Mouse (Mus musculus) testis, adult 2 months (tissue): ENCODE measurements around the gene Vmn1r127. TPM values are rescaled to one million over a fixed set of nuclear protein-coding genes. Genes with fewer than 3 reads are reported as not detected.
"Not testable (repeated sequence)": the region's sequence is repeated elsewhere in the genome, so short reads cannot be mapped to it uniquely, and the experiment has no call there.

Source experiments
- H3K27ac ChIP-seq: fragments of 200-500 bp; 2 replicates; pipeline ENCODE4 v1.5.1; 2012; ENCODE audit warnings: low read depth, low read length; ENCODE audit not compliant: control insufficient read depth, insufficient read depth
- H3K27me3 ChIP-seq: fragments of 200-500 bp; 2 replicates; pipeline ENCODE4 v1.6.1; 2012; ENCODE audit warnings: mild to moderate bottlenecking, low read length, moderate library complexity; ENCODE audit not compliant: control insufficient read depth, insufficient read depth
- H3K36me3 ChIP-seq: fragments of 200-500 bp; 2 replicates; pipeline ENCODE4 v1.6.1; 2012; ENCODE audit warnings: mild to moderate bottlenecking, low read length; ENCODE audit not compliant: control insufficient read depth, insufficient read depth
- H3K4me1 ChIP-seq: fragments of 200-500 bp; 2 replicates; pipeline ENCODE4 v1.6.1; 2012; ENCODE audit warnings: low read length; ENCODE audit not compliant: control insufficient read depth, insufficient read depth
- H3K4me3 ChIP-seq: fragments of 200-500 bp; 2 replicates; pipeline ENCODE4 v1.5.1; 2012; ENCODE audit warnings: low read depth, mild to moderate bottlenecking, low read length, moderate library complexity, mixed read lengths; ENCODE audit not compliant: control insufficient read depth
- polyA plus RNA-seq: library from polyadenylated mRNA; depleted of rRNA; stranded (reverse); fragments of >200 nt; gene quantifications from 2 replicates; pipeline ENCODE4 v1.2.3, GENCODE M21; 2012; rRNA removed

The Vmn1r127 gene
- not detected in 2 replicates for polyA plus RNA-seq

DNA sequence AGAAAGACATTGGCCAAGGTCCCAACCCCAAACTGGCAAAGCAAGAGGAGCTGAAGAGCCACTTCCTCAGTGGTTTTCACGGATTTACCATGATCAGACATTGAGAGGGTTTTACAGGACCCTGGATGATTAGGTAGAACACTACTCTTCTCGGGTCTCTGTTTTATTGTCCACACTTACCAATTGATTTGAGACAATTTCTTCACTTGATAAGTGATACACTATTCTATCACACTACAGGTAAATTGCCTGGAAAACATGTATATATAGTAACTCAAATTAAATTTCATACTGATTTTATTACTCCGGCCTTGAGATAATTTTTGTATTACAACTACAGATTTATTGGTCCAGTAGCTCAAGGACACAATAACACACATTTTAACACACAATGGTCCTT lies at the start of gene Vmn1r127:
Gene Vmn1r127 (minus strand): TSS at position 101 of the 400 bp plus-strand sequence.
- not testable (repeated sequence) for H3K4me3 ChIP-seq, H3K27ac ChIP-seq, H3K4me1 ChIP-seq, H3K36me3 ChIP-seq, H3K27me3 ChIP-seq

DNA sequence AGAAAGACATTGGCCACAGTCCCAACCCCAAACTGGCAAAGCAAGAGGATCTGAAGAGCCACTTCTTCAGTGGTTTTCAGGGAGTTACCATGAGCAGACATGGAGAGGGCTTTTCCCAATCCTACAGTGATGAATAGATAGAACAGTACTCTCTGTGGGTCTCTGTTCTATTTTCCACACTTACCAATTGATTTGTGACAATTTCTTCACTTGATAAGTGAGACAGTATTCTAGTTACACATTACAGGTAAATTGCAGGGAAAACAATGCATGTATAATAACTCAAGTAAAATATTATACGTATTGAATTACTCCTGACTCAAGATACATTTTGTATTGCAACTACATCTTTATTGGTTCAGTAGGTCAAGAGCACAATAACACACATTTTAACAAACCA lies 41.5 kb upstream of the Vmn1r127 start, which contains the start of gene Vmn1r129:
Gene Vmn1r129 (minus strand): TSS at position 101 of the 400 bp plus-strand sequence.
- not testable (repeated sequence) for H3K27me3 ChIP-seq, H3K4me1 ChIP-seq, H3K36me3 ChIP-seq, H3K27ac ChIP-seq, H3K4me3 ChIP-seq

DNA sequence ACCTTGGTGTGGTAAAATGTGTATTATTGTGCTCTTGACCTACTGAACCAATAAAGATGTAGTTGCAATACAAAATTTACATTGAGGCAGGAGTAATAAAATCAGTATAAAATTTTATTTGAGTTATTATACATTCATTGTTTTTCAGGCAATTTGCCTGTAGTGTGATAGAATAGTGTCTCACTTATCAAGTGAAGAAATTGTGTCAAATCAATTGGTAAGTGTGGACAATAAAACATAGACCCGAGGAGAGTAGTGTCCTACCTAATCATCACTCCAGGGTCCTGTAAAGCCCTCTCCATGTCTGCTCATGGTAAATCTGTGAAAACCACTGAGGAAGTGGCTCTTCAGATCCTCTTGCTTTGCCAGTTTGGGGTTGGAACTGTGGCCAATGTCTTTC lies 29.4 kb upstream of the Vmn1r127 start, which contains the start of gene Vmn1r128:
Gene Vmn1r128 (plus strand): TSS at position 301 of the 400 bp plus-strand sequence.
- H3K27ac ChIP-seq, result not testable (repeated sequence)

DNA sequence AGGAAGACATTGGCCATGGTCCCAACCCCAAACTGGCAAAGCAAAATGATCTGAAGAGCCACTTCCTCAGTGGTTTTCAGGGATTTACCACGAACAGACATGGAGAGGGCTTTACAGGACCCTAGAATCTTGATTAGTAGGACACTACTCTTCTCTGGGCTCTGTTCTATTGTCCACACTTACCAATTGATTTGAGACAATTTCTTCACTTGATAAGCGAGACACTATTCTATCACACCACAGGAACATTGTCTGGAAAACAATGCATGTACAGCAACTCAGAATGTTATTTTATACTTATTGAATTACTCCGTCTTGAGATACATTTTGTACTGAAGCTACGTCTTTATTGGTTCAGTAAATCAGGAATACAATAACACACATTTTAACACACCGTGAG lies 18.3 kb downstream of the Vmn1r127 start, which contains the start of gene Vmn1r126:
Gene Vmn1r126 (minus strand): TSS at position 101 of the 400 bp plus-strand sequence.
- H3K4me1 ChIP-seq, H3K27ac ChIP-seq, H3K36me3 ChIP-seq, H3K4me3 ChIP-seq, H3K27me3 ChIP-seq: not testable (repeated sequence)

More for the DNA sequence above, 29.4 kb upstream of the Vmn1r127 start, which contains the start of gene Vmn1r128:
- H3K4me3 ChIP-seq, H3K36me3 ChIP-seq, H3K4me1 ChIP-seq, H3K27me3 ChIP-seq: not testable (repeated sequence)

DNA sequence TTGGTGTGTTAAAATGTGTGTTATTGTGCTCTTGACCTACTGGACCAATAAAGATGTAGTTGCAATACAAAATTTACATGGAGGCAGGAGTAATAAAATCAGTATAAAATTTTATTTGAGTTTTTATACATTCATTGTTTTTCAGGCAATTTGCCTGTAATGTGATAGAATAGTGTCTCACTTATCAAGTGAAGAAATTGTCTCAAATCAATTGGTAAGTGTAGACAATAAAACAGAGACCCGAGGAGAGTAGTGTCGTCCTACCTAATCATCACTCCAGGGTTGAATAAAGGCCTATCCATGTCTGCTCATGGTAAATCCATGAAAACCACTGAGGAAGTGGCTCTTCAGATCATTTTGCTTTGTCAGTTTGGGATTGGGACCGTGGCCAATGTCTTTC lies 47.8 kb downstream of the Vmn1r127 start, which contains the start of gene Vmn1r125:
Gene Vmn1r125 (plus strand): TSS at position 301 of the 400 bp plus-strand sequence.
- H3K27ac ChIP-seq, H3K27me3 ChIP-seq, H3K36me3 ChIP-seq, H3K4me1 ChIP-seq, H3K4me3 ChIP-seq: not testable (repeated sequence)

Other genes starting within 250 kb of the Vmn1r127 start
- not detected in 2 replicates for gene Vmn1r121, start 221.3 kb downstream of the Vmn1r127 start, polyA plus RNA-seq
- gene Vmn1r122, start 185.7 kb downstream of the Vmn1r127 start, polyA plus RNA-seq, result not detected in 2 replicates
- gene Vmn1r123, start 157.7 kb downstream of the Vmn1r127 start, polyA plus RNA-seq, result not detected in 2 replicates
- gene Gm5157, start 129.4 kb downstream of the Vmn1r127 start, polyA plus RNA-seq, result not detected in 2 replicates
- not detected in 2 replicates for gene Vmn1r124, start 59.2 kb downstream of the Vmn1r127 start, polyA plus RNA-seq
- gene Vmn1r125, start 47.7 kb downstream of the Vmn1r127 start, polyA plus RNA-seq, result not detected in 2 replicates
- not detected in 2 replicates for gene Vmn1r126, start 18.4 kb downstream of the Vmn1r127 start, polyA plus RNA-seq
- gene Vmn1r128, start 29.5 kb upstream of the Vmn1r127 start, polyA plus RNA-seq, result not detected in 2 replicates
- not detected in 2 replicates for gene Vmn1r129, start 41.4 kb upstream of the Vmn1r127 start, polyA plus RNA-seq
- not detected in 2 replicates for gene Gm6882, start 112.9 kb upstream of the Vmn1r127 start, polyA plus RNA-seq
- not detected in 2 replicates for gene Vmn1r130, start 191.9 kb upstream of the Vmn1r127 start, polyA plus RNA-seq
- not detected in 2 replicates for gene Vmn1r131, start 226.2 kb upstream of the Vmn1r127 start, polyA plus RNA-seq